Mouse (Mus musculus): Measurements from ENCODE around the gene Mest. TPM values are rescaled to one million over a fixed set of nuclear protein-coding genes. Genes with fewer than 3 reads are reported as not detected.

Mest gene
- 1,816 and 1,902 TPM in 2 replicates for polyA plus RNA-seq (2014; fragmentation: Nextera tagmentation; extraction: Ambion mirVana)

DNA sequence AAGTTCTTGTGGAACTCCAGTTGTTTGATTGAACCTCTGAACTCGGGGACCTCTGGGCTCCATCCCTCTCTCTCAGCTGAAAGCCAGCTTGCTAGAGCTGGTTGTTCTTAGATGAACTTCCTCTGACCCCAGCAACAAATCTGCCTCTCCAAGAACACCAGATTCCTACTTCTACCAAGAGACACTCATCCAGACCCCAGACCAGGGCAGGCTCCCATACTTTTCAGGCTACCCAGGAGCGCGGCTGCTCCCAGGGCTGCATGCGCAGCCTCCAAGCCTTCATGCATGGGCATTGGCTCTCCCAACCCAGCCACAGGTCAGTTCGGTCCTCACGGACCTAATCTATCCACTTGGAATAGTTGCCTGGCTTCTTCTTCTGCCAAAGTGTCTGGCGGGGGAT is at the start of gene Mest:
Mest (plus strand) TSS at position 217 of the 400 bp plus-strand sequence.
- Histone ChIP-seq H3K4me1 (ENCODE audit: control insufficient read depth, insufficient read depth, low read length) (peaks cover 6% of the 10 kb centered on the region), H3K27me3 (ENCODE audit: control insufficient read depth, insufficient read depth, low read length) (no peaks in the 10 kb centered on the region), H3K36me3 (replicated peaks; ENCODE audit: control insufficient read depth, insufficient read depth, low read depth, low read length) (no peaks in the 10 kb centered on the region), H3K4me3 (ENCODE audit: low read depth, low read length) (no peak within 1 kb of the TSS), H3K9me3 (replicated peaks; ENCODE audit: control insufficient read depth, low read length) (no peaks in the 10 kb centered on the region), H3K9ac (replicated peaks; ENCODE audit: low read length) (0 out of 2 replicates have a peak within 1 kb of the TSS, but pooled peaks have one; percentile 18), H3K4me2 (ENCODE audit: low read depth, low read length) (no peak within 1 kb of the TSS), H3K27ac (replicated peaks; ENCODE audit: low read depth, low read length) (no peak within 1 kb of the TSS)
- DNase-seq (ENCODE audit: low spot score) (no peak), ATAC-seq (replicated peaks; ENCODE audit: insufficient number of reproducible peaks, low FRiP score, low TSS enrichment, low read depth) (no peak)
- WGBS: 67% methylated on average over 7 of the region's 7 CpGs

DNA sequence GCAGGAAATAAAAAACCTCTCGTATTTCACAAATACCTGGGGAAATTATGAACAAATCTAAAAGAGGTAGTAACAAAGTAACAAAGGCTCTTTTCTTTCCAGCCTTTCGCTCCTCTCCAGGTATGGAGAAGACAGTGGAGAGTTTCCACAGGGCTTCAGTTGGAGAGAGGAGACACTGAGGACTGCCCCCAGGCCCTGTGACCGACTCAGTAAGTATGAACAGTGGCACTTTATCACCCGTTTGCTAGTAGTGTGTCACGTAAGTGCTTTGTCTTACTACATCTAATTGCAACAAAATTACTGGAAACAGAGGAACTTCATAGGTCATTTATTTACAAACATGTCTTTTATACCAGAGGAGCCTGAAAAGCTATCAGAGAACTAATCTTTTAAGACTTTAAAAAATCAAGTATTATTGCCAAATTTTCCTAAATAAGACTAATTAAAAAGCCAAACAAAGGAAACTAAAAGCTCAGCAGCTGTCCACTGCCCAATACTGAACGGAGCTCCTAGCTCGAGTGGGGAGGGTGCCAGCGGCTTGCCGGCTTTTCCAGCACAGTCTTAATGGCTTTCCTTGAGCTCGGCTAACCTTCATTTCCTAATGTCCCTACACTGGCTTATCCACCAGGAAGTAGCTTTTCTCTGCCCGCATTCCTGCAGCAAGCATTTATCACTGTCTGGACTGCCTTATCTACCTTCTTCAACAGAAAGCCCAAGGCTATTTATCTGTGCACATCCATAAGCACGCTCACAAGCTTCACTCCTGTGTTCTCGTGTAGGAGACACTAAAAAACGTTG is 49.4 kb upstream of the Mest start:
- H3K36me3 ChIP-seq (replicated peaks; ENCODE audit: control insufficient read depth, insufficient read depth, low read depth, low read length): no peaks in the 10 kb centered on the region
- H3K9ac ChIP-seq (replicated peaks; ENCODE audit: low read length): peak overlapping the region; percentile 10
- no peaks in the 10 kb centered on the region for H3K27me3 ChIP-seq (ENCODE audit: control insufficient read depth, insufficient read depth, low read length)
- H3K4me1 ChIP-seq (ENCODE audit: control insufficient read depth, insufficient read depth, low read length): peaks cover 2% of the 10 kb centered on the region; the same call in 1 of the 2 replicates
- 24% methylated on average over 14 of the region's 14 CpGs for WGBS
- H3K4me3 ChIP-seq (ENCODE audit: low read depth, low read length): no peak overlapping the region
- DNase-seq (ENCODE audit: low spot score): peak; percentile 46
- no peak for ATAC-seq (replicated peaks; ENCODE audit: insufficient number of reproducible peaks, low FRiP score, low TSS enrichment, low read depth)
- H3K27ac ChIP-seq (replicated peaks; ENCODE audit: low read depth, low read length): peak overlapping the region; percentile 42
- no peak overlapping the region for H3K4me2 ChIP-seq (ENCODE audit: low read depth, low read length)
- H3K9me3 ChIP-seq (replicated peaks; ENCODE audit: control insufficient read depth, low read length): no peaks in the 10 kb centered on the region

- 0 out of 2 replicates have a peak, but pooled peaks have one; percentile 13 for ATAC-seq (replicated peaks; ENCODE audit: insufficient number of reproducible peaks, low FRiP score, low TSS enrichment, low read depth)
- peaks cover 2% of the 10 kb centered on the region; the same call in 1 of the 2 replicates for H3K4me1 ChIP-seq (ENCODE audit: control insufficient read depth, insufficient read depth, low read length)
- H3K27ac ChIP-seq (replicated peaks; ENCODE audit: low read depth, low read length): peak overlapping the region; percentile 88
- H3K4me3 ChIP-seq (ENCODE audit: low read depth, low read length): no peak overlapping the region
- peak overlapping the region; percentile 66; the same call in 1 of the 2 replicates for H3K9ac ChIP-seq (replicated peaks; ENCODE audit: low read length)
- peak; percentile 52 for DNase-seq (ENCODE audit: low spot score)
- no peaks in the 10 kb centered on the region for H3K9me3 ChIP-seq (replicated peaks; ENCODE audit: control insufficient read depth, low read length)
- H3K36me3 ChIP-seq (replicated peaks; ENCODE audit: control insufficient read depth, insufficient read depth, low read depth, low read length): no peaks in the 10 kb centered on the region
- WGBS: 41% methylated on average over 9 of the region's 9 CpGs
- H3K27me3 ChIP-seq (ENCODE audit: control insufficient read depth, insufficient read depth, low read length): no peaks in the 10 kb centered on the region
- no peak overlapping the region for H3K4me2 ChIP-seq (ENCODE audit: low read depth, low read length)
Measured at GRCm38 (mm10) chr6:30674714-30675280, 48.5 kb upstream of the Mest start.

- 13% methylated on average over 11 of the region's 11 CpGs for WGBS
- Histone ChIP-seq H3K4me2 (ENCODE audit: low read depth, low read length) (no peak overlapping the region), H3K4me3 (ENCODE audit: low read depth, low read length) (no peak overlapping the region), H3K4me1 (ENCODE audit: control insufficient read depth, insufficient read depth, low read length) (peaks cover 2% of the 10 kb centered on the region; the same call in 1 of the 2 replicates), H3K27ac (replicated peaks; ENCODE audit: low read depth, low read length) (peak overlapping the region; percentile 88), H3K27me3 (ENCODE audit: control insufficient read depth, insufficient read depth, low read length) (no peaks in the 10 kb centered on the region), H3K9ac (replicated peaks; ENCODE audit: low read length) (peak overlapping the region; percentile 66), H3K9me3 (replicated peaks; ENCODE audit: control insufficient read depth, low read length) (no peaks in the 10 kb centered on the region), H3K36me3 (replicated peaks; ENCODE audit: control insufficient read depth, insufficient read depth, low read depth, low read length) (no peaks in the 10 kb centered on the region)
- DNase-seq (ENCODE audit: low spot score): peak; percentile 54
- ATAC-seq (replicated peaks; ENCODE audit: insufficient number of reproducible peaks, low FRiP score, low TSS enrichment, low read depth): peak; percentile 68
Measured at GRCm38 (mm10) chr6:30675281-30675771, 48.0 kb upstream of the Mest start.

DNA sequence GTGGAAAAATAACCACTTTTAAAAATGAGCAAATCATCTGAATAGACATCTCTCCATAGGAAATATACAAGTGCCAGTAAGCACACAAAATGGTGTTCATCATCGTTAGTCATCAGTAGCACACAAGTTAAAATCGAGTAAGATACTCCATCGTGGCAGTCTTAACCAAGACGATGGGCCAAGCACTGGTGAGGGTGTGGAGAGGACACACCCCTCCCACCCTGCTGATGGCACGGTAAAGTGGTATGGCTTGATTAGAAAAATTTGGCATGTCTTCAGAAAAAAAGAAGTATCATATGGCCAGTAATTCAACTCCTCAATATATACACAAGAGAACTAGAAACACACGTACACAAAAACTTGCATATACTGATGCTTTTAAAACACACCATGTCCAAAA is 46.8 kb upstream of the Mest start:
- Histone ChIP-seq H3K4me3 (ENCODE audit: low read depth, low read length) (no peak overlapping the region), H3K4me1 (ENCODE audit: control insufficient read depth, insufficient read depth, low read length) (peaks cover 2% of the 10 kb centered on the region; the same call in 1 of the 2 replicates), H3K4me2 (ENCODE audit: low read depth, low read length) (no peak overlapping the region), H3K27ac (replicated peaks; ENCODE audit: low read depth, low read length) (no peak overlapping the region), H3K9ac (replicated peaks; ENCODE audit: low read length) (no peak overlapping the region), H3K36me3 (replicated peaks; ENCODE audit: control insufficient read depth, insufficient read depth, low read depth, low read length) (no peaks in the 10 kb centered on the region), H3K9me3 (replicated peaks; ENCODE audit: control insufficient read depth, low read length) (no peaks in the 10 kb centered on the region), H3K27me3 (ENCODE audit: control insufficient read depth, insufficient read depth, low read length) (no peaks in the 10 kb centered on the region)
- 75% methylated on average over 6 of the region's 6 CpGs for WGBS
- no peak for DNase-seq (ENCODE audit: low spot score)
- ATAC-seq (replicated peaks; ENCODE audit: insufficient number of reproducible peaks, low FRiP score, low TSS enrichment, low read depth): no peak

DNA sequence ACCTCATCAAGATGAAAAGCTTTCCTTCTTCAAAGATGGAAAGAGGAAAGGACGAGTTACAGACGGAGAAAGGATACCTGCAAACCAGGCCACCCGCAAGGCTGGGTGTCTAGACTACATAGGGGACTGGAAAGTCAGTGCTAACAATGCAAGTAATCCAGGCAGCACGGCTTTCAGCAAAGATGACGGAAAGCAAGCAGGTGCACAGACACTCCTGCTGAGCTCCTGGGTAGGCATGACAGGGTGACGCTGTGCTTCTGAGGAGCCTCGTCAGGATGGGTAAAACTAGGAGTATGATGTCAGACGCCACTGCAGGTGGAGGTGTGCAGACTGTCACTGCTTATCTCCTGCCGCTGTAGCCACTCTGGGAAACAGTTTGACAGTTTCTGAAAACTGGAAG is 45.8 kb upstream of the Mest start:
- ATAC-seq (replicated peaks; ENCODE audit: insufficient number of reproducible peaks, low FRiP score, low TSS enrichment, low read depth) (no peak), DNase-seq (ENCODE audit: low spot score) (no peak)
- no peak overlapping the region for H3K4me2 ChIP-seq (ENCODE audit: low read depth, low read length)
- no peaks in the 10 kb centered on the region for H3K36me3 ChIP-seq (replicated peaks; ENCODE audit: control insufficient read depth, insufficient read depth, low read depth, low read length)
- no peak overlapping the region for H3K27ac ChIP-seq (replicated peaks; ENCODE audit: low read depth, low read length)
- no peaks in the 10 kb centered on the region for H3K9me3 ChIP-seq (replicated peaks; ENCODE audit: control insufficient read depth, low read length)
- no peak overlapping the region for H3K4me3 ChIP-seq (ENCODE audit: low read depth, low read length)
- no peak overlapping the region for H3K9ac ChIP-seq (replicated peaks; ENCODE audit: low read length)
- 78% methylated on average over 9 of the region's 9 CpGs for WGBS
- H3K4me1 ChIP-seq (ENCODE audit: control insufficient read depth, insufficient read depth, low read length): peaks cover 2% of the 10 kb centered on the region; the same call in 1 of the 2 replicates
- H3K27me3 ChIP-seq (ENCODE audit: control insufficient read depth, insufficient read depth, low read length): no peaks in the 10 kb centered on the region

DNA sequence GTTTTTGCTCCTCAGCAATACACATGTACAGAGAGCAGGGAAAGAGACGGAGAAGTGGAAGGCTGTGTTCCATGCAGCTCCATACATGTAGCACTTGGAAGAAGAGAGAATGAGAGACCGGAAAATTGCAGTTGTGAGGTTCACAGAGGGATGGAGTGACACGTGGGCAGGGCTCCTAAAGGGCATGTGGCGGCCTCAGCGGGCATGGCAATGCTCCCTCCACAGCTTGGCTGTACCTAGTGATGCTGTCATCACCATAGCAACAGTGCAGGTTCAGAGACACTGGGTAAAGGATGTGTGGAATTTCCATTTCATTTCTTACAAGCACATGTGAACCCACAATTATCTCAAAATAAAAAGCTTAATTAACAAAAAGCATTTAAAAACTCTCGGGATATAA is 44.9 kb upstream of the Mest start:
- no peak overlapping the region for H3K4me3 ChIP-seq (ENCODE audit: low read depth, low read length)
- peaks cover 2% of the 10 kb centered on the region; the same call in 1 of the 2 replicates for H3K4me1 ChIP-seq (ENCODE audit: control insufficient read depth, insufficient read depth, low read length)
- H3K27ac ChIP-seq (replicated peaks; ENCODE audit: low read depth, low read length): no peak overlapping the region
- DNase-seq (ENCODE audit: low spot score) (no peak), ATAC-seq (replicated peaks; ENCODE audit: insufficient number of reproducible peaks, low FRiP score, low TSS enrichment, low read depth) (no peak)
- WGBS: 80% methylated on average over 6 of the region's 6 CpGs
- no peaks in the 10 kb centered on the region for H3K9me3 ChIP-seq (replicated peaks; ENCODE audit: control insufficient read depth, low read length)
- no peak overlapping the region for H3K4me2 ChIP-seq (ENCODE audit: low read depth, low read length)
- no peaks in the 10 kb centered on the region for H3K27me3 ChIP-seq (ENCODE audit: control insufficient read depth, insufficient read depth, low read length)
- no peaks in the 10 kb centered on the region for H3K36me3 ChIP-seq (replicated peaks; ENCODE audit: control insufficient read depth, insufficient read depth, low read depth, low read length)
- no peak overlapping the region for H3K9ac ChIP-seq (replicated peaks; ENCODE audit: low read length)

DNA sequence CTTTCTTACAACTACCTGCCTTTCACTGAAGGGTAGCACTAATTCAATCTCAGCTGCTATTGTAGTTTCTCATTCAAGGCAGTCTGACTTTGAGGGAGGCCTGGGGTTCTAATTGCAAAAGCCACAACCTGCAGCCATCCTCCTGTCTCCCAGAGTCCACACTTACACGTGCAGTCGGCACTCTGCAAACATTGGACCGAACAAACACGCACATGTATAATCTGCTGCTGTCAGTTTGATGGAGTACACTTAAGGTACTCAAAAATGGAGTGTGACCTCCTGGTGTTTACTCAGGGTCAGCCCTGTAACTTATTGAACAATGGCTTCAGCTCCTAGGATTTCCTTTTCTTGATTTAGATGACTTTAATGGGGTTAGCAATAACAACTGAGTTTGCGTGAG is 43.8 kb upstream of the Mest start:
- H3K27me3 ChIP-seq (ENCODE audit: control insufficient read depth, insufficient read depth, low read length): no peaks in the 10 kb centered on the region
- DNase-seq (ENCODE audit: low spot score): no peak
- 52% methylated on average over 5 of the region's 5 CpGs for whole genome bisulfite sequencing
- H3K4me2 ChIP-seq (ENCODE audit: low read depth, low read length): no peak overlapping the region
- H3K9ac ChIP-seq (replicated peaks; ENCODE audit: low read length): no peak overlapping the region
- H3K4me3 ChIP-seq (ENCODE audit: low read depth, low read length): no peak overlapping the region
- H3K27ac ChIP-seq (replicated peaks; ENCODE audit: low read depth, low read length): no peak overlapping the region
- H3K9me3 ChIP-seq (replicated peaks; ENCODE audit: control insufficient read depth, low read length): no peaks in the 10 kb centered on the region
- no peak for ATAC-seq (replicated peaks; ENCODE audit: insufficient number of reproducible peaks, low FRiP score, low TSS enrichment, low read depth)
- peaks cover 2% of the 10 kb centered on the region; the same call in 1 of the 2 replicates for H3K4me1 ChIP-seq (ENCODE audit: control insufficient read depth, insufficient read depth, low read length)
- no peaks in the 10 kb centered on the region for H3K36me3 ChIP-seq (replicated peaks; ENCODE audit: control insufficient read depth, insufficient read depth, low read depth, low read length)
